8 mouse cellular contexts compared by ENCODE assay signal in the genomic region with DNA sequence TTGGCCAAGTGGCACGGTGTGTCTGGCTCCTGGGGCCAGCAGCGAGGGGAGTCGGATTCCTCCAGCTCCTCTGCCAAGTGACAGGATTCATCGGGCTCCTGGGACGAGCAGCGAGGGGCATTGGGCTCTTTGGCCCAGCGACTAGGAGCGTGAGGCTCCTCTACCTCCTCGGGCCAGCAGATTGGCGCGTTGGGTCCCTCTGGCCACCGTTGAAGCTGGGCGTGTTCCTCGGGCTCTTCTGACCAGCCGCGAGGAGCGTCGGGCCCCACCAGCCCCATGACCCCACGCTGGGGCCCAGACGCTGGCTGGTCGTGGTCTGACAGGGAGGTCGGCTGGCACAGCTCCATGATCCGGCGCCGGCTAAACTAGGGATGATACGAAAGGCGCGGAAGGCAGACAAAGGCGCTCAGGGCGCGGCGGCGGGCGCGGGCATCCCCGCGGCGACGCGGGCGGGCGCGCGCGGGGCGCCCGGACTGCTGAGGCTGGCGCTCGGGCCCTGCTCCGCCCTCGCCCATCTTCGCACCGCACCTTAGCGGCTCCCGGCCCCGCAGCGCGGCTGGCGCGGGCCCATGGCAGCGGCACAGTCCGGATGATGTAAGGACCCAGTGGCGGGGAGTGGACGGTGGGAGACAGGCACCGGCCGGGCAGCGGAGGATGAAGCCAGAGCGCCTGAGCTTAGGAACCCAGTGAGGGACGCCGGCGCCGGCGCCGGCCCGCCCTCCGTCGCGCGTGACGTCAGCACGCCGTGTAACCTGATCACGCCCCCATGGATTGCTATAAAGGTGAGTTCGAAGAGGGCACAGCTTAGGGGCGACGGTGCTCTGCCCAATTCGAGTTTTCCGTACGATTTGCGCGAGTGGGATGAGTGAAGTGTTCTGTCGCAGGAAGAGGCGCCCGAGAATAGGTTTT. TPM values are rescaled to one million over a fixed set of nuclear protein-coding genes. Genes with fewer than 3 reads are reported as not detected.
DNase-seq lines count a peak whose midpoint lies in the region; ATAC-seq and TF ChIP-seq lines count a peak whose summit lies in the region.

A gene (minus strand): TSS at position 725 of the 909 bp plus-strand sequence.

- no peaks in the 10 kb centered on the region for H3K9me3 ChIP-seq in embryonic facial prominence, embryonic 15.5 days (replicated peaks)
- no peaks in the 10 kb centered on the region for H3K9me3 ChIP-seq in limb, embryonic 13.5 days
- no peaks in the 10 kb centered on the region for H3K9me3 ChIP-seq in midbrain, embryonic 15.5 days

- no peaks in the 10 kb centered on the region for H3K27me3 ChIP-seq in C2C12 (ENCODE audit: control insufficient read depth, insufficient read depth, insufficient read length)
- no peaks in the 10 kb centered on the region for H3K27me3 ChIP-seq in embryonic facial prominence, embryonic 15.5 days
- peaks cover 17% of the 10 kb centered on the region for H3K27me3 ChIP-seq in limb, embryonic 13.5 days
- 0 out of 2 replicates have a peak, but pooled peaks cover 3% of the 10 kb centered on the region for H3K27me3 ChIP-seq in midbrain, embryonic 15.5 days (replicated peaks)
- peaks cover 4% of the 10 kb centered on the region for H3K27me3 ChIP-seq in spleen, adult 2 months (ENCODE audit: control insufficient read depth, insufficient read depth, low read length)

- DNase-seq in heart, adult 8-10 months (ENCODE audit: low spot score): peak; percentile 72
- peak; percentile 68 to 79 for DNase-seq in kidney, adult 8-10 months
- peak; percentile 65 to 71 for DNase-seq in spleen, adult 2 months (ENCODE audit: low read depth in 1 of 2, low spot score in 2 of 2)

- peak; percentile 91 for ATAC-seq in embryonic facial prominence, embryonic 15.5 days (ENCODE audit: insufficient number of reproducible peaks, low FRiP score, low TSS enrichment, low read depth)
- peak; percentile 94 for ATAC-seq in limb, embryonic 13.5 days (ENCODE audit: low FRiP score, low read depth)
- peak; percentile 94 for ATAC-seq in midbrain, embryonic 15.5 days (replicated peaks)

- peaks cover 17% of the 10 kb centered on the region for H3K4me1 ChIP-seq in bone marrow macrophage, adult 2 months (ENCODE audit: control insufficient read depth, insufficient read depth, low read length)
- peaks cover 41% of the 10 kb centered on the region for H3K4me1 ChIP-seq in embryonic facial prominence, embryonic 15.5 days
- peaks cover 48% of the 10 kb centered on the region for H3K4me1 ChIP-seq in limb, embryonic 13.5 days
- H3K4me1 ChIP-seq in midbrain, embryonic 15.5 days: peaks cover 41% of the 10 kb centered on the region
- peaks cover 14% of the 10 kb centered on the region for H3K4me1 ChIP-seq in spleen, adult 2 months (ENCODE audit: control insufficient read depth, insufficient read depth, insufficient read length)

- peak within 1 kb of the TSS; percentile 96 for H3K4me2 ChIP-seq in embryonic facial prominence, embryonic 15.5 days (replicated peaks)
- H3K4me2 ChIP-seq in limb, embryonic 13.5 days (replicated peaks): peak within 1 kb of the TSS; percentile 99
- peak within 1 kb of the TSS; percentile 98 for H3K4me2 ChIP-seq in midbrain, embryonic 15.5 days

- H3K4me3 ChIP-seq in C2C12 (ENCODE audit: insufficient read depth, poor library complexity, severe bottlenecking): peak within 1 kb of the TSS; percentile 51
- peak within 1 kb of the TSS; percentile 87 for H3K4me3 ChIP-seq in bone marrow macrophage, adult 2 months (ENCODE audit: insufficient read depth, low read length)
- H3K4me3 ChIP-seq in embryonic facial prominence, embryonic 15.5 days (replicated peaks): peak within 1 kb of the TSS; percentile 88
- peak within 1 kb of the TSS; percentile 90 for H3K4me3 ChIP-seq in limb, embryonic 13.5 days
- peak within 1 kb of the TSS; percentile 83 for H3K4me3 ChIP-seq in midbrain, embryonic 15.5 days
- H3K4me3 ChIP-seq in spleen, adult 2 months (ENCODE audit: extremely low read depth, insufficient read depth, insufficient read length): peak within 1 kb of the TSS; percentile 93

- no peak for TF ChIP-seq POLR2A in bone marrow macrophage, adult 2 months (IDR thresholded peaks at IDR 0.05; ENCODE audit: borderline replicate concordance, low read depth, low read length)
- TF ChIP-seq POLR2A in spleen, adult 2 months (IDR thresholded peaks at IDR 0.05; ENCODE audit: low read depth, low read length): peak; percentile 4; the same call in 1 of the 2 replicates

- no peak for TF ChIP-seq CTCF in C2C12 (IDR thresholded peaks at IDR 0.05; ENCODE audit: control insufficient read depth, insufficient read depth, insufficient read length)
- TF ChIP-seq CTCF in bone marrow macrophage, adult 2 months (IDR thresholded peaks at IDR 0.05; ENCODE audit: low read depth, low read length): no peak
- no peak for TF ChIP-seq CTCF in spleen, adult 2 months (IDR thresholded peaks at IDR 0.05; ENCODE audit: extremely low read depth, insufficient read depth, insufficient read length, insufficient replicate concordance)

- peak within 1 kb of the TSS; percentile 85 for H3K9ac ChIP-seq in embryonic facial prominence, embryonic 15.5 days
- H3K9ac ChIP-seq in limb, embryonic 13.5 days: peak within 1 kb of the TSS; percentile 93
- H3K9ac ChIP-seq in midbrain, embryonic 15.5 days: peak within 1 kb of the TSS; percentile 93

- H3K79me2 ChIP-seq in C2C12 (ENCODE audit: control insufficient read depth, insufficient read depth): peaks cover 44% of the 10 kb centered on the region

- peaks cover 9% of the 10 kb centered on the region for H3K36me3 ChIP-seq in C2C12 (ENCODE audit: control insufficient read depth, insufficient read depth)
- H3K36me3 ChIP-seq in embryonic facial prominence, embryonic 15.5 days: 0 out of 2 replicates have a peak, but pooled peaks cover 7% of the 10 kb centered on the region
- peaks cover 13% of the 10 kb centered on the region for H3K36me3 ChIP-seq in limb, embryonic 13.5 days
- no peaks in the 10 kb centered on the region for H3K36me3 ChIP-seq in midbrain, embryonic 15.5 days (replicated peaks)
- no peaks in the 10 kb centered on the region for H3K36me3 ChIP-seq in spleen, adult 2 months (ENCODE audit: control insufficient read depth, insufficient read depth, low read length)

- peaks cover 25% of the 10 kb centered on the region for H3K79me3 ChIP-seq in C2C12 (ENCODE audit: low read depth)

- peak within 1 kb of the TSS; percentile 94 for H3ac ChIP-seq in C2C12 (ENCODE audit: control insufficient read depth, insufficient read length, low read depth)

- H3K27ac ChIP-seq in bone marrow macrophage, adult 2 months (ENCODE audit: insufficient read depth, low read depth, low read length): no peak within 1 kb of the TSS
- peak within 1 kb of the TSS; percentile 82 for H3K27ac ChIP-seq in embryonic facial prominence, embryonic 15.5 days (replicated peaks)
- peak within 1 kb of the TSS; percentile 73 for H3K27ac ChIP-seq in limb, embryonic 13.5 days
- peak within 1 kb of the TSS; percentile 91 for H3K27ac ChIP-seq in midbrain, embryonic 15.5 days
- no peak within 1 kb of the TSS for H3K27ac ChIP-seq in spleen, adult 2 months (ENCODE audit: insufficient read depth, low read length)

- under 1% methylated on average over 94 of the region's 94 CpGs for WGBS in embryonic facial prominence, embryonic 15.5 days
- under 1% methylated on average over 92 of the region's 94 CpGs for WGBS in limb, embryonic 13.5 days
- WGBS in midbrain, embryonic 15.5 days: under 1% methylated on average over 94 of the region's 94 CpGs
- under 1% methylated on average over 93 of the region's 94 CpGs for WGBS in spleen, adult 2 months

TF ChIP-seq in C2C12, 6 proteins besides CTCF, POLR2A, EP300 and RAD21:
- TF ChIP-seq MAX (IDR thresholded peaks at IDR 0.05): peak; percentile 11
- no peak for TF ChIP-seq MYOD1 (IDR thresholded peaks at IDR 0.05; ENCODE audit: control insufficient read depth, insufficient read length, low read depth)
- TF ChIP-seq MYOG (IDR thresholded peaks at IDR 0.05; ENCODE audit: control insufficient read depth, extremely low read depth, insufficient read length): no peak
TF ChIP-seq in C2C12: peak in this region for 1.

RNA-seq across cellular contexts. Expression of the gene that starts here (rescaled TPM):
- polyA plus RNA-seq in C2C12 (2012; fragmentation: generic; extraction: Trizol): 15.2 TPM
- 7.9 and 8.3 TPM in 2 replicates for polyA plus RNA-seq in bone marrow macrophage, adult 2 months (2012; ENCODE audit: insufficient read depth, insufficient read length, missing spikeins)
- polyA plus RNA-seq in embryonic facial prominence, embryonic 15.5 days (2015; fragmentation: Nextera tagmentation; extraction: Ambion mirVana): 18.3 and 19.6 TPM in 2 replicates
- 10 to 100 TPM; 30.0 to 33.6 (median 32.2) TPM for total RNA-seq in heart, adult 8-10 months (2022)
- 19.5 and 20.5 TPM in 2 replicates for polyA plus RNA-seq in limb, embryonic 13.5 days (2015; fragmentation: Nextera tagmentation; extraction: Ambion mirVana)
- polyA plus RNA-seq in midbrain, embryonic 15.5 days (2015; fragmentation: Nextera tagmentation; extraction: Ambion mirVana): 32.2 and 32.6 TPM in 2 replicates
- polyA plus RNA-seq in spleen, adult 2 months (2012; rRNA removed): 13.3 and 13.6 TPM in 2 replicates

Comparison
In these comparisons a context has a peak if more than half of its experiments do, and no peak if none do; other contexts are left out.
1. H3K27ac ChIP-seq: peak in embryonic facial prominence, embryonic 15.5 days (single experiment), limb, embryonic 13.5 days (single experiment) and midbrain, embryonic 15.5 days (single experiment); none in bone marrow macrophage, adult 2 months (single experiment) and spleen, adult 2 months (single experiment).
2. Peak in every context shown above with its lines, with median percentiles within 50 percentile points of each other: H3K4me3 ChIP-seq, ATAC-seq, H3K4me2 ChIP-seq, H3K9ac ChIP-seq and DNase-seq.